Mouse (Mus musculus) bone marrow macrophage, adult 2 months (primary cell): ENCODE data around the gene Stx4a.
"Not testable (repeated sequence)": the region's sequence is repeated elsewhere in the genome, so short reads cannot be mapped to it uniquely, and the experiment has no call there.

Experiments
- CTCF ChIP-seq: IDR thresholded peaks from 2 replicates; pipeline ENCODE4 v1.5.1; 2012; ENCODE audit warnings: low read depth, mild to moderate bottlenecking, low read length, moderate library complexity
- POLR2A ChIP-seq: IDR thresholded peaks from 2 replicates; pipeline ENCODE4 v1.6.1; 2012; ENCODE audit warnings: mild to moderate bottlenecking, low read depth, low read length, borderline replicate concordance

GRCm38 (mm10) chr7:127775837-127776236 lies 48.3 kb upstream of the Stx4a start:
- TF ChIP-seq POLR2A, CTCF: not testable (repeated sequence)
